Mouse (Mus musculus): ENCODE data around the gene Sdhb. TPM values are rescaled to one million over a fixed set of nuclear protein-coding genes. Genes with fewer than 3 reads are reported as not detected.

The Sdhb gene
- total and polyA plus RNA-seq, 2 experiments from 2014 or later: 194 to 529 TPM

GRCm38 (mm10) chr4:140916296-140916695, 44.7 kb upstream of the Sdhb start:
- TF ChIP-seq CTCF (IDR thresholded peaks at IDR 0.05): no peak
- no peaks in the 10 kb centered on the region for H3K9me3 ChIP-seq (ENCODE audit: low read length)
- H3K27ac ChIP-seq (ENCODE audit: low read depth, low read length): no peak overlapping the region
- no peaks in the 10 kb centered on the region for H3K27me3 ChIP-seq (ENCODE audit: insufficient read depth, low read length)
- no peaks in the 10 kb centered on the region for H3K4me1 ChIP-seq (ENCODE audit: insufficient read depth, low read length)
- WGBS: 93% methylated on average over 5 of the region's 5 CpGs
- no peak overlapping the region for H3K4me3 ChIP-seq (ENCODE audit: low read depth, low read length)
- H3K9ac ChIP-seq (replicated peaks; ENCODE audit: low read length, poor library complexity, severe bottlenecking): no peak overlapping the region
- no peak for DNase-seq (ENCODE audit: low spot score)
- H3K36me3 ChIP-seq (ENCODE audit: insufficient read depth, low read length): no peaks in the 10 kb centered on the region
- no peak overlapping the region for H3K4me2 ChIP-seq (ENCODE audit: low read depth, low read length, poor library complexity, severe bottlenecking)
- ATAC-seq (ENCODE audit: low FRiP score): no peak

DNA sequence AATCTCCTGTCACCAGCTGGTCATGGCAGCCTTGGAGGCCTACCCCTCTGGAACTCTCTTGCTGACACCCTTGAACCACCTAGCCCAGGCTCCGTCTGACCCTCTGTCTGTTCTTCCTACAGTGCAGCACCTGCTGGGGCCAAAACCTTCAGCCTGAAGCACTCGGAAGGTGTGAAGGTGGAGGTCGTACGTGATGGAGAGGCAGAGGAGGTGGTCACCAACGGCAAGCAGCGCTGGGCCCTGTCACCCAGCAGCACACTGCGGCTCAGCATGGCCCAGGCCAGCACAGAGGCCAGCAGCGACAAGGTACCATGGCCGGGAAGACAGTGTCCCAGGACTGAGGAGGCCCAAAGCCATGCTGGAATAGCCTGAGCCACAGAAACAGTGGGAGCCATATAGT, 43.6 kb upstream of the Sdhb start:
- no peak for TF ChIP-seq CTCF (IDR thresholded peaks at IDR 0.05)
- DNase-seq (ENCODE audit: low spot score): no peak

GRCm38 (mm10) chr4:140919974-140920836, 40.8 kb upstream of the Sdhb start:
- no peak overlapping the region for H3K9ac ChIP-seq (replicated peaks; ENCODE audit: low read length, poor library complexity, severe bottlenecking)
- WGBS: 70% methylated on average over 11 of the region's 11 CpGs
- H3K36me3 ChIP-seq (ENCODE audit: insufficient read depth, low read length): no peaks in the 10 kb centered on the region
- ATAC-seq (ENCODE audit: low FRiP score) (no peak), DNase-seq (ENCODE audit: low spot score) (no peak)
- H3K27me3 ChIP-seq (ENCODE audit: insufficient read depth, low read length): no peaks in the 10 kb centered on the region
- no peak overlapping the region for H3K27ac ChIP-seq (ENCODE audit: low read depth, low read length)
- no peaks in the 10 kb centered on the region for H3K4me1 ChIP-seq (ENCODE audit: insufficient read depth, low read length)
- H3K4me3 ChIP-seq (ENCODE audit: low read depth, low read length): no peak overlapping the region
- H3K9me3 ChIP-seq (ENCODE audit: low read length): no peaks in the 10 kb centered on the region
- TF ChIP-seq CTCF (IDR thresholded peaks at IDR 0.05): no peak
- H3K4me2 ChIP-seq (ENCODE audit: low read depth, low read length, poor library complexity, severe bottlenecking): no peak overlapping the region

More for the DNA sequence above, 43.6 kb upstream of the Sdhb start:
- no peak overlapping the region for H3K4me2 ChIP-seq (ENCODE audit: low read depth, low read length, poor library complexity, severe bottlenecking)
- H3K4me1 ChIP-seq (ENCODE audit: insufficient read depth, low read length): no peaks in the 10 kb centered on the region
- WGBS: 92% methylated on average over 9 of the region's 9 CpGs
- H3K27me3 ChIP-seq (ENCODE audit: insufficient read depth, low read length): no peaks in the 10 kb centered on the region
- H3K27ac ChIP-seq (ENCODE audit: low read depth, low read length): no peak overlapping the region
- no peak for ATAC-seq (ENCODE audit: low FRiP score)
- no peak overlapping the region for H3K9ac ChIP-seq (replicated peaks; ENCODE audit: low read length, poor library complexity, severe bottlenecking)
- no peaks in the 10 kb centered on the region for H3K9me3 ChIP-seq (ENCODE audit: low read length)
- no peaks in the 10 kb centered on the region for H3K36me3 ChIP-seq (ENCODE audit: insufficient read depth, low read length)
- no peak overlapping the region for H3K4me3 ChIP-seq (ENCODE audit: low read depth, low read length)

DNA sequence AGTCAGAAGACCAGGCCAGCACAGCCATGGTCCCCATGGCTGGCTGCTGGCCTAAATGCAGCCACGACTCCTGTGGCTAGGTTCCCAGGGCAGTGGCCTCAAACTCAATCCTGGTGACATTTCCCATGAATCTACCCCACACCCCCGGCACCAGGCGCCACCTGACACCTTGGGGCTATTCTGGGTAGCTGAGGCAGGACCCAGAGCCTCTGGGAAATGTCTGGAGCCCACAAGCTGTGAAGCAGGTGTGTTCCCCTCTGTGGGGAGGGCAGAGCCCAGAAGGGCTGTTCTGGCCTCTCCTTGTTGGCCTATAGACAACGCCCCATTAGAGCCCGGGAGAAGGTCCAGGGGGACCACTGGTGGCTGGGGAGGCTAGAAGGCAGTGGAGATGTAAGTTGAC, 38.5 kb upstream of the Sdhb start:
- Histone ChIP-seq H3K27ac (ENCODE audit: low read depth, low read length) (no peak overlapping the region), H3K4me1 (ENCODE audit: insufficient read depth, low read length) (no peaks in the 10 kb centered on the region), H3K36me3 (ENCODE audit: insufficient read depth, low read length) (no peaks in the 10 kb centered on the region), H3K9ac (replicated peaks; ENCODE audit: low read length, poor library complexity, severe bottlenecking) (no peak overlapping the region), H3K27me3 (ENCODE audit: insufficient read depth, low read length) (no peaks in the 10 kb centered on the region), H3K9me3 (ENCODE audit: low read length) (no peaks in the 10 kb centered on the region), H3K4me2 (ENCODE audit: low read depth, low read length, poor library complexity, severe bottlenecking) (no peak overlapping the region), H3K4me3 (ENCODE audit: low read depth, low read length) (no peak overlapping the region)
- DNase-seq (ENCODE audit: low spot score): no peak
- WGBS: 89% methylated on average over 5 of the region's 5 CpGs
- no peak for ATAC-seq (ENCODE audit: low FRiP score)
- TF ChIP-seq CTCF (IDR thresholded peaks at IDR 0.05): no peak

DNA sequence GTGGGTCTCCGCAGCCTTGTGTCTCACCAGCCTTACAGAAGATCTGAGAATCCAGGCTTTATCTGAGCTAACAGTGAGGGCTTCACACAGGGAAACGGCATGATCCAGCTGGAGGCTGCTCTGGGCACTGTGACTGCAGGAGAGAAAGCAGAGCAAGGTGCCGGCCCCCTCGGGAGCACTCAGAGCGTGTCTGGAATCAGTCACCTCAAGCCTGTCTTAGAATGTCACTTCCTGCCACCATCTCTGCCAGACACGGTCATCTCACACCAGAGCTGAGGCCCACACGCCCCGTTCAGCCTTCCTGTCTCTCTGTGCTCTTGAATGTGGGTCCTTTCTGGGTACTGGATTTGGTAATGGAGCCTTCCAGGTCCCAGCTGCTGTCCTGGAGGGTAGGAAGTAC, 35.4 kb upstream of the Sdhb start:
- no peak for ATAC-seq (ENCODE audit: low FRiP score)
- no peak overlapping the region for H3K9ac ChIP-seq (replicated peaks; ENCODE audit: low read length, poor library complexity, severe bottlenecking)

DNA sequence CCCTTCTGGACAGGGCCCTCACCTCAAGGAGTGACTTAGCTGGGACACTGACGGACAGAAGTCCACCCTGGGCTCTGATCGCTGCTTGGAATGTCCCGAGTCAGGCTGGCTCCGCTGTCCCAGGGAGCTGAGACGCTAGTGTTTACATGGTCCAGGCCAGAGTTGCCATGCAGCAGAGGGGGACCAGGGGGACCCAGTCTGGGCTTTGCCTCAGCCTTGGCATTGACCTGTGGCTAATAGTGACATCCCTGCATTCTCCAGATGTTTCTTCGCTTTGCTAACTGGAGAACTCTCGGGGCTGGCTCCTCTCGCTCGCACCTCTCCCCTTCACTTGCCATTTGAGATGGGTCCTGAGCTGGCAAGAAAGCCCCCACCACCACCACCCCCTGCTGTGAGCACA, 32.7 kb upstream of the Sdhb start:
- no peak overlapping the region for H3K4me2 ChIP-seq (ENCODE audit: low read depth, low read length, poor library complexity, severe bottlenecking)
- DNase-seq (ENCODE audit: low spot score): no peak
- WGBS: 81% methylated on average over 9 of the region's 9 CpGs
- H3K4me3 ChIP-seq (ENCODE audit: low read depth, low read length): no peak overlapping the region
- no peaks in the 10 kb centered on the region for H3K27me3 ChIP-seq (ENCODE audit: insufficient read depth, low read length)
- H3K27ac ChIP-seq (ENCODE audit: low read depth, low read length): no peak overlapping the region
- no peak for TF ChIP-seq CTCF (IDR thresholded peaks at IDR 0.05)
- no peaks in the 10 kb centered on the region for H3K9me3 ChIP-seq (ENCODE audit: low read length)
- H3K9ac ChIP-seq (replicated peaks; ENCODE audit: low read length, poor library complexity, severe bottlenecking): no peak overlapping the region
- no peaks in the 10 kb centered on the region for H3K4me1 ChIP-seq (ENCODE audit: insufficient read depth, low read length)
- no peak for ATAC-seq (ENCODE audit: low FRiP score)
- H3K36me3 ChIP-seq (ENCODE audit: insufficient read depth, low read length): no peaks in the 10 kb centered on the region

More for the DNA sequence above, 35.4 kb upstream of the Sdhb start:
- TF ChIP-seq CTCF (IDR thresholded peaks at IDR 0.05): no peak
- no peak overlapping the region for H3K4me2 ChIP-seq (ENCODE audit: low read depth, low read length, poor library complexity, severe bottlenecking)
- no peaks in the 10 kb centered on the region for H3K27me3 ChIP-seq (ENCODE audit: insufficient read depth, low read length)
- no peaks in the 10 kb centered on the region for H3K36me3 ChIP-seq (ENCODE audit: insufficient read depth, low read length)
- no peak overlapping the region for H3K4me3 ChIP-seq (ENCODE audit: low read depth, low read length)
- no peak for DNase-seq (ENCODE audit: low spot score)
- no peaks in the 10 kb centered on the region for H3K4me1 ChIP-seq (ENCODE audit: insufficient read depth, low read length)
- H3K27ac ChIP-seq (ENCODE audit: low read depth, low read length): no peak overlapping the region
- H3K9me3 ChIP-seq (ENCODE audit: low read length): no peaks in the 10 kb centered on the region
- 82% methylated on average over 8 of the region's 8 CpGs for WGBS

Data from midbrain, postnatal 0 days (tissue).